Mouse (Mus musculus): Measurements from ENCODE around the gene Pdia4.

DNA sequence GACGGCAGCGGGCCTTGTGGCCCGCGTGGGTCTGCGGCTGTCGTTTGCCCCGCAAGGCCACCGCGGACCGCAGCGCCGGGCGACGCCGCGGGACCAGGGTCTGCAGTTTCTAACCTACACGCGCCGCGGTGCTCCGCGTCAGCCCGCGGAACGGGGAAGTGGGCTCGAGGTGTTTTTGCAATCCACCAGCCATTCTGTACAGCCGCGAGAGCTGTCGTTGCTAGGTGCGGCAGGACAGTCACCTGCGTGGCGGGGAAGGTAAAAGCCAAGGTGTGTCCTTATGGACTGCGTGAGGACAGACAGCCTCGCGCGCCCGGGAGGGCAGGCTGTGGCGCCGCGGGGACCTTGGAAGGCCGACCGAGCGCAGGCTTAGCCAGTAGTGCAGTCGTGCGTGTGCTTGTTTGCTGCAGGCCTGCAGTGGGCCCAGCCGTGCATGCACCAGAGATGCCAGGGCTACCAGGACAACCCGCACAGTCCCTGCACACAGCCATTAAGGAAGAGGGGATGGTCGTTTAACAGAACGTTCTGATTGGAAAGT is 22.8 kb upstream of the Pdia4 start:
- no peak for TF ChIP-seq CTCF (conservative IDR thresholded peaks at IDR 0.05; ENCODE audit: low read length)
- TF ChIP-seq POU5F1 (IDR thresholded peaks at IDR 0.05; ENCODE audit: borderline replicate concordance, low read length), result no peak

Data from E14TG2a.4 (cell line).